Mouse (Mus musculus): ENCODE data around the gene Col5a3. TPM values are rescaled to one million over a fixed set of nuclear protein-coding genes. Genes with fewer than 3 reads are reported as not detected.
A peak's percentile ranks its signal among the peaks of the same experiment; 100 is the strongest.

The Col5a3 gene
- total and polyA plus RNA-seq, 2 experiments = 0.83 to 6.4 TPM

DNA sequence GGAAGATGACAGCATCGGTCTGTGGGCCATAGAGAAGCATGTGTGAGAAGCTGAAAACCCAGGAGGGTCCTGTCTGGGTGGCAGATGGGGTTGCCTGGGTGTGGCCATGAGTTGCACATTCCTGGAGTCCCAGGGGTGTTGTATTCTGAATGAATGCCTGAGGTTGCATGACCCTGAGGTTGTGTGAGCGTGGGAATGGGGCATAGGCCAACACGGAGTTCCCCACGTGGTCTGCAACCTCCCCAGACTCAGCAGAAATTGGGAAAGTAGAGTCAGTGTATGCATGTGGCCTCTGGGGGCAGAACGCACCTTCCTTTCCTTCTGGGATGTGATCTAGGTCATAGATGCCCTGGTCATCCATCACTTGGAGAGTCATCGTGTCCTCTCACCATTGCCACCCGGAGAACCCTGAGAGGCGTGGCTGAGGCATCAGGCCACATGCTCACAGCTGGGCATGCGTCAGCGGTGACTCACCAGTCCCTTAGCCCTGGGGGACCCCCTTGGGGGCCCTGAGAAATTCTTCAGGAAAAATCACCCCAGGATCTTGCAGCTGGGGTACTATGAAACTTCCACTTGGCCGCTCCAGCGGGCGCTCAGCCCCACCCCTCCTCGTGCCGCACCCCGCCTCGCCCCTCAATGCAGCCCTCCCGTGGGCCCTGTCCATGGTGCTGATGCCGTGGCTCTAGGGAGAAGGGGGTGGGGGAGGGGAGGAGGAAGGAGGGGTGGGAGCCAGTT is 2.2 kb downstream of the Col5a3 start:
- H3K4me1 ChIP-seq (ENCODE audit: control insufficient read depth, insufficient read depth, low read length) = no peaks in the 10 kb centered on the region
- H3K27ac ChIP-seq (replicated peaks; ENCODE audit: insufficient read depth, low read depth, low read length) = no peak overlapping the region
- H3K36me3 ChIP-seq (ENCODE audit: control insufficient read depth, insufficient read depth, low read length) = no peaks in the 10 kb centered on the region
- H3K4me3 ChIP-seq (ENCODE audit: insufficient read depth, low read depth, low read length) = no peak overlapping the region
- peaks cover 5% of the 10 kb centered on the region; the same call in 1 of the 2 replicates for H3K27me3 ChIP-seq (ENCODE audit: control insufficient read depth, insufficient read depth, low read length)
- DNase-seq (ENCODE audit: extremely low read depth, low read depth, low spot score) = no peak
- WGBS = 12% methylated on average over 19 of the region's 19 CpGs
- H3K9ac ChIP-seq (ENCODE audit: low read depth, low read length) = no peak overlapping the region
- H3K79me2 ChIP-seq (ENCODE audit: control insufficient read depth, insufficient read depth, low read length) = no peaks in the 10 kb centered on the region
- TF ChIP-seq POLR2A (IDR thresholded peaks at IDR 0.05; ENCODE audit: extremely low read depth, insufficient read depth, low read length) (no peak), CTCF (IDR thresholded peaks at IDR 0.05; ENCODE audit: low read depth, low read length) (no peak)

DNA sequence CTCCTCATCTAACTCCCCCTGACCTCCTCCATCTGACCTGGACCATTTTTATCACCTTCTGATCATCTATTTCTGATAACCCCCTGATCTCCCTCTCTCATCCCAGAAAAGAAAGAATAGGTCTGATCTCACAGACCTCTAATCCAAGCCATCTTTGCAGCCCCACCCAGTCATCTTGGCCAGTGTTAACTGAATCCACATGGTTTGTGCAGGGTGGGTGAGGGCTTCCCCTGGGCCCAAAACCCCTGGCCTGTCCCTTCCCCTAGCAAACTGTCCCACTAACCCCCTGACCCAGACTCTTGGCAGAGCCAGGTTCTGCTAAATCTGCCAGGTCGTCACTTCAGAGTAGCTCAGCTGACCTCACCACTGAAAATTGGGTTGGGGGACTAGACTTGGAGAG is 4.1 kb downstream of the Col5a3 start:
- WGBS = 72% methylated on average over 1 of the region's 1 CpGs
- no peak for DNase-seq (ENCODE audit: extremely low read depth, low read depth, low spot score)
- no peaks in the 10 kb centered on the region for H3K4me1 ChIP-seq (ENCODE audit: control insufficient read depth, insufficient read depth, low read length)
- TF ChIP-seq POLR2A (IDR thresholded peaks at IDR 0.05; ENCODE audit: extremely low read depth, insufficient read depth, low read length) = no peak
- TF ChIP-seq CTCF (IDR thresholded peaks at IDR 0.05; ENCODE audit: low read depth, low read length) = no peak
- H3K36me3 ChIP-seq (ENCODE audit: control insufficient read depth, insufficient read depth, low read length) = no peaks in the 10 kb centered on the region
- no peak overlapping the region for H3K4me3 ChIP-seq (ENCODE audit: insufficient read depth, low read depth, low read length)
- H3K9ac ChIP-seq (ENCODE audit: low read depth, low read length) = no peak overlapping the region
- H3K27ac ChIP-seq (replicated peaks; ENCODE audit: insufficient read depth, low read depth, low read length) = no peak overlapping the region
- peaks cover 5% of the 10 kb centered on the region; the same call in 1 of the 2 replicates for H3K27me3 ChIP-seq (ENCODE audit: control insufficient read depth, insufficient read depth, low read length)
- H3K79me2 ChIP-seq (ENCODE audit: control insufficient read depth, insufficient read depth, low read length) = no peaks in the 10 kb centered on the region

DNA sequence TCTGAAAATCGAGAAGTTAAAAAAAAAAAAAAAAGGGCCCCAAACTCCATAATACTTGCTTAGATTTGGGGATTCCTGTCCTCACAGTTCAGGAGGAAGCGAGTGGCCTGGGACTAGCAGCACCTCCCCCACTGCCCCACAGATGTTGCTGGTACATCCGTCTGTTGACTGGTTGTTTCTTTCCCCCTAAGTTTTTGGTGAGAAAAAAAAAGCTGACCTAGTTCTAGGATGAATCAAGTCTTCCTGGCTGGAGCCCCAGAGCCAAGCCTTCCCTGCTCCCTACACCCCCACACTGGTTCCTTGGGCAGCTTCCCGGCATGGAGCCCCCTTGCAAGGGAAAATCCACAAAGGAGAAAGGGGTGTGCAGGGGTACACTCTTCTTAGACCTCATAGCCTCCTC is 4.6 kb downstream of the Col5a3 start:
- 53% methylated on average over 4 of the region's 4 CpGs for WGBS
- no peak for DNase-seq (ENCODE audit: extremely low read depth, low read depth, low spot score)
- TF ChIP-seq CTCF (IDR thresholded peaks at IDR 0.05; ENCODE audit: low read depth, low read length) = no peak
- no peak for TF ChIP-seq POLR2A (IDR thresholded peaks at IDR 0.05; ENCODE audit: extremely low read depth, insufficient read depth, low read length)
- H3K27me3 ChIP-seq (ENCODE audit: control insufficient read depth, insufficient read depth, low read length) = peaks cover 5% of the 10 kb centered on the region; the same call in 1 of the 2 replicates
- 0 out of 2 replicates have a peak, but pooled peaks cover under 1% of the 10 kb centered on the region for H3K4me1 ChIP-seq (ENCODE audit: control insufficient read depth, insufficient read depth, low read length)
- no peak overlapping the region for H3K9ac ChIP-seq (ENCODE audit: low read depth, low read length)
- no peaks in the 10 kb centered on the region for H3K79me2 ChIP-seq (ENCODE audit: control insufficient read depth, insufficient read depth, low read length)
- H3K36me3 ChIP-seq (ENCODE audit: control insufficient read depth, insufficient read depth, low read length) = no peaks in the 10 kb centered on the region
- H3K4me3 ChIP-seq (ENCODE audit: insufficient read depth, low read depth, low read length) = no peak overlapping the region
- H3K27ac ChIP-seq (replicated peaks; ENCODE audit: insufficient read depth, low read depth, low read length) = no peak overlapping the region

DNA sequence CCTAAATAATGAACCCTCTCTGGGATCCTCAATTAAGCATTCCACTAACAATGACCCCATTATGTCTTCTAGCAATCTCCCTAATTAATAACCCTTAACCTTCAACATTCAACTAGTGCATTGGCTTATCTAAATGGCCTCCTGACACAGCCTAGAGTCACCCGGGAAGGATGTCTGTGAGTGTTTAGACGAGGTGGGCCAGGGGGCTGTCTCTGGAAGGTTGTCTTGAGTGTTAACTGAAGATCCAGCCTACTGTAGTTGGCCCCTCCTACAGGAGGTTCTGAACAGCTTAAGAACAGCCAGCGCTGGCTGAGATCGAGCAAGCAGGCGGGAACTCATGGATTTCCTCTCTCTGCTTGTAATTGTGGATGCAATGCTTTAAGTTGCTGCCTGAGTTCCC is 9.2 kb downstream of the Col5a3 start:
- Histone ChIP-seq H3K79me2 (ENCODE audit: control insufficient read depth, insufficient read depth, low read length) (no peaks in the 10 kb centered on the region), H3K4me3 (ENCODE audit: insufficient read depth, low read depth, low read length) (no peak overlapping the region), H3K9ac (ENCODE audit: low read depth, low read length) (no peak overlapping the region), H3K36me3 (ENCODE audit: control insufficient read depth, insufficient read depth, low read length) (no peaks in the 10 kb centered on the region), H3K4me1 (ENCODE audit: control insufficient read depth, insufficient read depth, low read length) (peaks cover 19% of the 10 kb centered on the region), H3K27me3 (ENCODE audit: control insufficient read depth, insufficient read depth, low read length) (no peaks in the 10 kb centered on the region), H3K27ac (replicated peaks; ENCODE audit: insufficient read depth, low read depth, low read length) (no peak overlapping the region)
- 89% methylated on average over 5 of the region's 5 CpGs for WGBS
- no peak for DNase-seq (ENCODE audit: extremely low read depth, low read depth, low spot score)
- TF ChIP-seq POLR2A (IDR thresholded peaks at IDR 0.05; ENCODE audit: extremely low read depth, insufficient read depth, low read length) = no peak
- TF ChIP-seq CTCF (IDR thresholded peaks at IDR 0.05; ENCODE audit: low read depth, low read length) = no peak

DNA sequence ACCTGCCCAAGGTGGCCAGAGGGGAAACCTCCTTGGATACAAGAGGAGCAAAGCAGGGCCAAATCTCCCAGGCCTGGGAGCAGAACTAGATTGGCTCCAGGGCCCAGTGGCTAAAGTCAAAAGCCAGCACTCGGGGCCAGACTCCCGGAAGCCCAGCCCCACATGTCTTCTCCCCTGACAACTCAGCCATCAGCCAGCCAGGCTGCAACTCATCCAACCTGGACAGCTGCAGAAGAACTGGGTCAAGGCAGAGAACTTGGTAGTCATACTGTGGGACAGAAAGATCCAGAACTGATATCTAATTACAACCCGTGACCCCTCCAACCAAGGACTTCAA is 9.7 kb downstream of the Col5a3 start:
- H3K36me3 ChIP-seq (ENCODE audit: control insufficient read depth, insufficient read depth, low read length) = no peaks in the 10 kb centered on the region
- no peaks in the 10 kb centered on the region for H3K27me3 ChIP-seq (ENCODE audit: control insufficient read depth, insufficient read depth, low read length)
- H3K4me3 ChIP-seq (ENCODE audit: insufficient read depth, low read depth, low read length) = no peak overlapping the region
- H3K4me1 ChIP-seq (ENCODE audit: control insufficient read depth, insufficient read depth, low read length) = peaks cover 19% of the 10 kb centered on the region
- H3K79me2 ChIP-seq (ENCODE audit: control insufficient read depth, insufficient read depth, low read length) = no peaks in the 10 kb centered on the region
- DNase-seq (ENCODE audit: extremely low read depth, low read depth, low spot score) = peak; percentile 67
- peak overlapping the region; percentile 84 for H3K27ac ChIP-seq (replicated peaks; ENCODE audit: insufficient read depth, low read depth, low read length)
- no peak for TF ChIP-seq CTCF (IDR thresholded peaks at IDR 0.05; ENCODE audit: low read depth, low read length)
- no peak for TF ChIP-seq POLR2A (IDR thresholded peaks at IDR 0.05; ENCODE audit: extremely low read depth, insufficient read depth, low read length)
- WGBS = 39% methylated on average over 3 of the region's 3 CpGs
- peak overlapping the region; percentile 31 for H3K9ac ChIP-seq (ENCODE audit: low read depth, low read length)
